Mouse (Mus musculus) liver, embryonic 15.5 days (tissue): ENCODE data around the gene Pkp1. TPM values are rescaled to one million over a fixed set of nuclear protein-coding genes. Genes with fewer than 3 reads are reported as not detected.

Source experiments
- ATAC-seq: fragments of 200-750 bp; cut with Nextera tagmentation; 2 replicates; pipeline ENCODE4 v1.8.0; 2017; ENCODE audit warnings: moderate number of reproducible peaks, mild to moderate bottlenecking, moderate library complexity; ENCODE audit not compliant: insufficient read depth
- H3K27ac ChIP-seq: fragments of 300-500 bp; sonication (generic); replicated peaks from 2 replicates; pipeline ENCODE4 v1.5.1; 2015; ENCODE audit warnings: mild to moderate bottlenecking, inconsistent platforms
- H3K27me3 ChIP-seq: fragments of 300-500 bp; sonication (generic); 2 replicates; pipeline ENCODE4 v1.6.1; 2015; ENCODE audit warnings: mild to moderate bottlenecking, inconsistent platforms
- H3K36me3 ChIP-seq: fragments of 300-500 bp; sonication (generic); replicated peaks from 2 replicates; pipeline ENCODE4 v1.6.1; 2015; ENCODE audit warnings: moderate library complexity, mild to moderate bottlenecking, inconsistent platforms
- H3K4me1 ChIP-seq: fragments of 300-500 bp; sonication (generic); replicated peaks from 2 replicates; pipeline ENCODE4 v1.6.1; 2015; ENCODE audit warnings: inconsistent platforms
- H3K4me2 ChIP-seq: fragments of 300-500 bp; sonication (generic); 2 replicates; pipeline ENCODE4 v1.6.1; 2015; ENCODE audit warnings: moderate library complexity, mild to moderate bottlenecking, inconsistent platforms
- H3K4me3 ChIP-seq: fragments of 300-500 bp; sonication (generic); replicated peaks from 2 replicates; pipeline ENCODE4 v1.5.1; 2015; ENCODE audit warnings: mild to moderate bottlenecking, inconsistent platforms
- H3K9ac ChIP-seq: fragments of 300-500 bp; sonication (generic); 2 replicates; pipeline ENCODE4 v1.6.1; 2015; ENCODE audit warnings: moderate library complexity, mild to moderate bottlenecking, inconsistent platforms
- H3K9me3 ChIP-seq: fragments of 300-500 bp; sonication (generic); replicated peaks from 2 replicates; pipeline ENCODE4 v1.6.1; 2016; ENCODE audit warnings: inconsistent platforms
- WGBS: fragments of 180-500 bp; shearing (Covaris S2); methylation state at CpG from one replicate; pipeline ENCODE4 v1.1.7; 2015; ENCODE audit warnings: mixed read lengths; ENCODE audit not compliant: insufficient replicate concordance; 5-methylcytosine and 5-hydroxymethylcytosine counted together
- polyA plus RNA-seq: library from polyadenylated mRNA; unstranded; fragments of >200 nt; fragmentation: Nextera tagmentation; extraction: Ambion mirVana; gene quantifications from 2 replicates; pipeline ENCODE4 v1.2.1, GENCODE M21; 2015

Pkp1 gene
- polyA plus RNA-seq, 1 experiment from 2014 or later: not detected

DNA sequence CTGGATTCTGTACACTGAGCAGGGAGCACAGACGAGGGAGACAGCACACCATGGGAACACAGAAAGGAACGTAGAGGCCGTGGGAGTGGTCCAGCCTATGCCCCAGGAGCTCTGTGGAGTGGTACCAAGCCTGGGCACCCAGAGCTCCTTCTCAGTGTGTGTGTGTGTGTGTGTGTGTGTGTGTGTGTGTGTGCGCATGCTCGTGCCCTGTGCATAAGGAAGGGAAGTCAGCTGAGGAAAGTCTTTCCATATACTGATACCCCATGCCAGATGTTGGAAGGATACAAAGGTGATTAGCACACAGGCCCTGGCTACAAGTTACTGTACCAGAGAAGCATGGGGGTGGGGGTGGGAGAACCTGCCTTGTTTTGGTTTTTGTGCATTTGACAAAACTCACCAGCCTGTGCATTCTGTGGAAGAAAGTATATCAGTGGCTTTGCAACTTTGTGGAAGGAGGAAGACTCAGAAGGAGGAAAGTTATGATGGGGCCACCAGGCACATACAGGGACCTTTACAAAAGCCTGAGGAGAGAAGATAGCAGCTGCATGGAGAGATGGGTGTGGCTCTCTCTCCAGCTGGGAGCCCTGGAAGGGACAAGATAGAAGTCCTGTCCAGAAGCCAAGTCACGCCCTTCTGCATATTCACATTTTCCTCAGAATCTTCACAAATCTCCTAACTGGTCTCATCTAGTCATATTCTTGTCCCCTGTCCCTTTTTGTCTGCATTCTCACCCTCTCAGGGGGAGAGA, 22.4 kb upstream of the Pkp1 start:
- peaks cover 72% of the 10 kb centered on the region for H3K4me1 ChIP-seq

DNA sequence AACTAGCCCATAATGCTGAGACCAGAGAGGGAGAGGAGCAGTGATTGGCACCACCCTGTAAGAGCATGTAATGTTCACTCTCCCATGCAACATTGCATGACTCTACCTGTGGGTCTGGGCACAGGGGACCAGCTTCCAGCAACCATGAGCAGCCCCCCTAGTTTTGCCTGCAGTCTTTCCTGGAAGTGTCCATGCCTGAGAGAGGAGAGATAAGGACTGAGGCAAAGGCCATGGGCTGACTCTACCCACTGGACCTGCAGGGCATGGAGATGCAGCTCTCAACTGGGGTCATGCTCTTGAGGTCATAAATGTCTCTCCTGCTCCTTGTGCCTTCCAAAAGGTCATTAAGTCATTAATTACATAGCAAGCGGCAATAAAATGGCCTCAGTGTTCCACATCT, 17.1 kb upstream of the Pkp1 start:
- H3K4me3 ChIP-seq: no peak overlapping the region
- no peak overlapping the region for H3K4me2 ChIP-seq
- H3K27me3 ChIP-seq: peaks cover 56% of the 10 kb centered on the region
- H3K4me1 ChIP-seq: peaks cover 38% of the 10 kb centered on the region
- ATAC-seq: no peak
- no peaks in the 10 kb centered on the region for H3K36me3 ChIP-seq
- no peak overlapping the region for H3K27ac ChIP-seq
- no peak overlapping the region for H3K9ac ChIP-seq
- no peaks in the 10 kb centered on the region for H3K9me3 ChIP-seq
- 28% methylated on average over 1 of the region's 1 CpGs for WGBS

More for the DNA sequence above, 22.4 kb upstream of the Pkp1 start:
- peaks cover 28% of the 10 kb centered on the region for H3K27me3 ChIP-seq
- peak overlapping the region; percentile 32 for H3K4me3 ChIP-seq
- WGBS: 26% methylated on average over 6 of the region's 6 CpGs
- ATAC-seq: peak; percentile 97
- H3K27ac ChIP-seq: peak overlapping the region; percentile 98
- H3K9ac ChIP-seq: peak overlapping the region; percentile 58
- H3K36me3 ChIP-seq: no peaks in the 10 kb centered on the region
- peak overlapping the region; percentile 71 for H3K4me2 ChIP-seq
- H3K9me3 ChIP-seq: no peaks in the 10 kb centered on the region

DNA sequence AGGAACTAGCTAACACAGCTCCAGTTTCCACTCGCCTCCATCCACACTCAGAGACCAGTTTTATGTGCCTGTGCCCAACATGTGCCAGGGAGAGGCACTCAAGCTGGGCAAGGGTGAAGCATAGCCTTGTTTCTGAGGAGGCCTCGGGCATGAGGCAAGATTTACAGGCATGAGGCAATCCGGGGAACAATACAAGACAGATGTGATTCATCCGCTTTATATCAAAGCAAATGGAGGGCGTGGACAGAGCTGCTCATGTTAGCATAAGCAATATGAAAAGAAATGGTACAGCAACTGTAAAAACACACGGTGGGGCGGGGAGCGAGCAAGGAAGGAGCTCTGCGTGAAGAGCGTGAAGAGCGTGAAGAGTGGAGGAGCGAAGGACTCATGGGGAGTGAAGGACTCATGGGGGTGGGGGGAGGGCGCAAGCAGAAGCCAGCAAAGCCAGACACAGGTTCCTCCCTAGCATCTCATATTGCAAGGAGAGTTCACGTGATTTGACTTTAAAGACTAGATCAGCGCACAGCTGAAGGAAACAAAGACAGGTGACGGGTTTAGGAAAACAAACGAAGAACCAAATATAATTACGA, 14.8 kb upstream of the Pkp1 start:
- 75% methylated on average over 18 of the region's 18 CpGs for WGBS
- no peak overlapping the region for H3K9ac ChIP-seq
- no peaks in the 10 kb centered on the region for H3K36me3 ChIP-seq
- H3K4me2 ChIP-seq: no peak overlapping the region
- H3K27ac ChIP-seq: no peak overlapping the region
- H3K4me1 ChIP-seq: peaks cover 23% of the 10 kb centered on the region
- ATAC-seq: no peak
- peaks cover 79% of the 10 kb centered on the region for H3K27me3 ChIP-seq
- H3K4me3 ChIP-seq: no peak overlapping the region
- H3K9me3 ChIP-seq: no peaks in the 10 kb centered on the region

- 49% methylated on average over 3 of the region's 3 CpGs for WGBS
- no peak overlapping the region for H3K4me3 ChIP-seq
- no peaks in the 10 kb centered on the region for H3K9me3 ChIP-seq
- no peaks in the 10 kb centered on the region for H3K36me3 ChIP-seq
- no peak overlapping the region for H3K9ac ChIP-seq
- H3K4me2 ChIP-seq: no peak overlapping the region
- no peak overlapping the region for H3K27ac ChIP-seq
- peaks cover 16% of the 10 kb centered on the region for H3K4me1 ChIP-seq
- H3K27me3 ChIP-seq: peaks cover 92% of the 10 kb centered on the region
- no peak for ATAC-seq
Measured at GRCm38 (mm10) chr1:135929876-135930275, 10.9 kb upstream of the Pkp1 start.

DNA sequence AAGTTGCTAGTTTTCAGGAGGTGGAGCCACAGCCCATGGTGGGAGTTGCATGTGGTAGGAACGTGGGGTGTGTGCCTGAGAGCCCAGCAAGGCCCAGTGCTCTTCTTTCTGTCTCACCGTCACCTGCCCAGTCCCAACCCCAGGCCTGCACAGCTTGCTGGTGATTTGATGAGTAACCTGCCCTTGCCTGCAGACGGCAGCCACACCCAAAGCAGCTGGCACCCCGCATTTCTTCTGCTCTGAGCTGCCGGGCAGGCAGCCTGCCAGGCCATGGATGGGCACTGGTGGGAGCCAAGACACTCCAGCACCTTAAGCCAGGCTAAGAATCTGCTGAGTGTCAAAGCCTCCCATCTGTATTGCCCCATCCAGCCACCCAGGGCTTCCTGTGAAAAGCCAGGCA, 6.8 kb upstream of the Pkp1 start:
- 53% methylated on average over 5 of the region's 5 CpGs for WGBS
- Histone ChIP-seq H3K4me2 (no peak overlapping the region), H3K9ac (no peak overlapping the region), H3K9me3 (no peaks in the 10 kb centered on the region), H3K4me1 (peaks cover 22% of the 10 kb centered on the region), H3K4me3 (no peak overlapping the region), H3K27me3 (peaks cover 96% of the 10 kb centered on the region), H3K36me3 (no peaks in the 10 kb centered on the region), H3K27ac (no peak overlapping the region)
- ATAC-seq: no peak

DNA sequence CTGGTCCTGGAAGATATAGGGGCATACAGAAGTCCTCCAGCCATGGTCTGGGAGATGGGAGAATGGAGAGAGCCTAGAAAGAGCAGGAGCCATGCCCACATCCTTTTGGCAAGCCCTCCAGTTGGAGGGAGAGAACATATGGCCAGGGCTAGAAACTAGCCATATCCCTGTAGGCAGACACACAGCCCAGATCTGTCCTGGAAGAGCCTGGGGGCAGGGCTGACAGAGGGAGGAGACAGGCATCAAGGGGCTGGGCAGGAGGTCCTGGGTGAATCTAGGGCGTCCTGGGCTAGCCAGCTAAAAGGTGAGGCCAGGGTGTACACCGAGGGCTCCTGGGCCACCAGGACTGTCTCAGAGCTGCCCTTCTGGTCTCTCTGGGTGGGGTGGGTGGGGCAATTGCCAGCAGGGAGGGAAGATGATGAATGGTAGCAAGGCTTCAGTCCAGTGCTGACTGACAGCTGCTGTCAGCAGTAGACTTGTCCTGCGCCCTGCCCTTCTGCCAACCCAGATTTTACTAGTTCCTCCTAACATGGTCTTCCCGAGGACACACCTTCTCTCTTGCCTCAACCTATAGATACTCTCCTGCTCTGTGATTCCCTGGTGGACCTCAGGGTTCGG, 5.5 kb upstream of the Pkp1 start:
- no peak overlapping the region for H3K27ac ChIP-seq
- H3K36me3 ChIP-seq: no peaks in the 10 kb centered on the region
- peaks cover 22% of the 10 kb centered on the region for H3K4me1 ChIP-seq
- H3K27me3 ChIP-seq: peaks cover 96% of the 10 kb centered on the region
- H3K9ac ChIP-seq: no peak overlapping the region; the same call in 1 of the 2 replicates
- WGBS: 55% methylated on average over 5 of the region's 5 CpGs
- ATAC-seq: peak; percentile 52
- H3K9me3 ChIP-seq: no peaks in the 10 kb centered on the region
- no peak overlapping the region for H3K4me2 ChIP-seq
- no peak overlapping the region for H3K4me3 ChIP-seq

DNA sequence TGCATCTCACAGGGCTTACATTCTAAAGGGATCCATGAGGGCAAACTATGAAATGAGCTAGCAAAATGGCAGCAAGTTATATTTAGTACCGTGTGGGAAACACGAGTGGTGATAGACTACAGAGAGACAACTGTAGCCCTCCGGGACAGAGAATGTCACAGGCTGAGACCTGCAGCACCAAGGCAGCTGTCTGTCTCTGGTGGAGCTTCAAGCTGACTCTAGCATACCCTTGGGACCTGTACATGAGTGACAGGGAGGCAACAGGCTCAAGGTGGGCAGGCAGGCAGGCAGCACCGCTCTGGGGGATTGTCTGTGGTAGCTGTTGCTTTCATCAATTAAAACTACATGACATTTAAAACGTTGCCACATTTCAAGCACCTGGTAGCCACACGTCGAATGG, 4.2 kb upstream of the Pkp1 start:
- Histone ChIP-seq H3K9ac (no peak overlapping the region), H3K9me3 (no peaks in the 10 kb centered on the region), H3K27me3 (peaks cover 98% of the 10 kb centered on the region), H3K4me1 (peaks cover 22% of the 10 kb centered on the region), H3K4me3 (no peak overlapping the region), H3K27ac (no peak overlapping the region), H3K36me3 (no peaks in the 10 kb centered on the region), H3K4me2 (no peak overlapping the region)
- ATAC-seq: no peak
- WGBS: 58% methylated on average over 7 of the region's 7 CpGs

- ATAC-seq: no peak
- WGBS: 13% methylated on average over 5 of the region's 5 CpGs
- H3K27ac ChIP-seq: no peak overlapping the region
- peaks cover 5% of the 10 kb centered on the region; the same call in 1 of the 2 replicates for H3K4me1 ChIP-seq
- H3K9ac ChIP-seq: no peak overlapping the region
- no peaks in the 10 kb centered on the region for H3K9me3 ChIP-seq
- no peaks in the 10 kb centered on the region for H3K36me3 ChIP-seq
- no peak overlapping the region for H3K4me2 ChIP-seq
- H3K27me3 ChIP-seq: peaks cover 98% of the 10 kb centered on the region
- no peak overlapping the region for H3K4me3 ChIP-seq
Measured at GRCm38 (mm10) chr1:135917206-135917605, 1.8 kb downstream of the Pkp1 start.

GRCm38 (mm10) chr1:135916486-135917058, 2.4 kb downstream of the Pkp1 start:
- Histone ChIP-seq H3K27ac (no peak overlapping the region), H3K9me3 (no peaks in the 10 kb centered on the region), H3K4me2 (no peak overlapping the region), H3K9ac (no peak overlapping the region), H3K4me3 (no peak overlapping the region), H3K27me3 (peaks cover 98% of the 10 kb centered on the region), H3K4me1 (peaks cover 5% of the 10 kb centered on the region; the same call in 1 of the 2 replicates), H3K36me3 (no peaks in the 10 kb centered on the region)
- WGBS: 29% methylated on average over 5 of the region's 5 CpGs
- ATAC-seq: no peak

GRCm38 (mm10) chr1:135913657-135914056, 5.3 kb downstream of the Pkp1 start:
- no peak for ATAC-seq
- WGBS: 35% methylated on average over 4 of the region's 4 CpGs
- Histone ChIP-seq H3K27ac (no peak overlapping the region), H3K4me2 (no peak overlapping the region), H3K27me3 (peaks cover 98% of the 10 kb centered on the region), H3K36me3 (no peaks in the 10 kb centered on the region), H3K9me3 (no peaks in the 10 kb centered on the region), H3K4me1 (peaks cover 5% of the 10 kb centered on the region; the same call in 1 of the 2 replicates), H3K9ac (no peak overlapping the region), H3K4me3 (no peak overlapping the region)

DNA sequence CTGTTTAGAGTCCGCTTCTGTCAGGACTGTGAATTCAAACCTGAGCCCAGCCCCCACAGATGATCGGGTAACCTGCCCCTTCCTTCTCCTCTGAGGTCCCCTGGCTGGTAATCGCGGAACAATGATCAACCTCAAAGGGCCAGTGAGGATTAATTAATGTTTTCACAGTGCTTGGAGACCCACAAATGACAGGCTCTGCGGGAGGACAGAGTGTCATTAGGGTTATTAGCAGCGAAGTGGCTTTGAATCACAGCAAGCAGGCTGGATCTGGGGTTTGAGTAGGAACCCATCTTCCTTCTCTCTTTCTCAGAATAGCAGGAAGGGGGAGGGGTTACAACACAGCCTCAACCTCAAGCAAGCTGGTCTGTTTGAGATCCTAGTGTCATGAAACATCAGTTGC, 9.6 kb downstream of the Pkp1 start:
- WGBS: 15% methylated on average over 6 of the region's 6 CpGs
- Histone ChIP-seq H3K9me3 (no peaks in the 10 kb centered on the region), H3K27me3 (peaks cover 88% of the 10 kb centered on the region), H3K36me3 (no peaks in the 10 kb centered on the region), H3K9ac (no peak overlapping the region), H3K4me2 (no peak overlapping the region), H3K4me1 (peaks cover 5% of the 10 kb centered on the region; the same call in 1 of the 2 replicates), H3K4me3 (no peak overlapping the region), H3K27ac (no peak overlapping the region)
- no peak for ATAC-seq
